Mouse (Mus musculus): ENCODE measurements at regions not wholly inside any gene's neighbourhood (a gene's known extent, or its start where the extent isn't known, plus 50 kb on each side); places are given as distances from the start of the nearest gene placed in this dataset.

DNA sequence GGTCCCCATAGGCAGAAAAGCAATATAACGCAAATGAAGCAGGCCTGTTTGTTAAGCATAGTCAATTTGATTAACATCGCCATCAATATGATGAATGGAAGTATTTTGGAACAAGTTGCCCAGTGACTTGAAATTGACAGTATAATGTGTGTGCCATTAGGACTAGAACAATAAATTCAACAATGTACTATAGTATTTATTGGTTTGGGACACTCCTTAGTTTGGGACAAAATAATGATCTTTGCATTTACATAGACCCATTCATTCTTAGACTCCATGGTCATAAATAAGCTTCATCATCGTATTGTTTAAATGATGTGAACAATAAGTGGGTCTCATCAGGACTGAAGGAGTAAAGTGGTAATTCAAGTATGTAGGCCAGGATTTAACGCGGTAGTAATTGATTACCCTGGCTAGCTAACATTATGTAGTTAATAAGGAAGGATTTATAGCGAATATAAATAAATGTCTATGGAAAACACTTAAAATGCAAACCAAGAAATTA, 2933.6 kb upstream of the 5930422O12Rik start:
- DNase-seq, result no peak

- no peak for DNase-seq
Observed at GRCm38 (mm10) chr8:30502164-30502563, 2926.3 kb upstream of the 5930422O12Rik start.

DNA sequence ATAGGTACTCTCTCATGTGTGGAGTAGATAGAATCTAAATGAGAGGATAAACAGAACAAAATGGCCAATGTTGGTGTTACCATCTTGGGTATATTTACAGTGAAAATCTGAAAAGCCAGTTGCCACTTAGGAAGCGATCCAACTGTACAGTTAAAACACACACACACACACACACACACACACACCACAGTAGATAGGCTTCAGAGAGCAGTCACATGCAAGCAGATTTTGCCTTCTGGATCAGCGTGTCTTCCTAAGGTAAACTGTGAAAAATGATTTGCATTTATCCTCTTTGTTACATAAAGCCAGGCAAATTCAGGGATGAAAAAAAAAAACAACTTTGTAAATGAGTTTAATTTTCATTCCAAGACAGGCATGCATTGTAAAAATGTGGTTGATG, 2917.2 kb upstream of the 5930422O12Rik start:
- no peak for DNase-seq

DNA sequence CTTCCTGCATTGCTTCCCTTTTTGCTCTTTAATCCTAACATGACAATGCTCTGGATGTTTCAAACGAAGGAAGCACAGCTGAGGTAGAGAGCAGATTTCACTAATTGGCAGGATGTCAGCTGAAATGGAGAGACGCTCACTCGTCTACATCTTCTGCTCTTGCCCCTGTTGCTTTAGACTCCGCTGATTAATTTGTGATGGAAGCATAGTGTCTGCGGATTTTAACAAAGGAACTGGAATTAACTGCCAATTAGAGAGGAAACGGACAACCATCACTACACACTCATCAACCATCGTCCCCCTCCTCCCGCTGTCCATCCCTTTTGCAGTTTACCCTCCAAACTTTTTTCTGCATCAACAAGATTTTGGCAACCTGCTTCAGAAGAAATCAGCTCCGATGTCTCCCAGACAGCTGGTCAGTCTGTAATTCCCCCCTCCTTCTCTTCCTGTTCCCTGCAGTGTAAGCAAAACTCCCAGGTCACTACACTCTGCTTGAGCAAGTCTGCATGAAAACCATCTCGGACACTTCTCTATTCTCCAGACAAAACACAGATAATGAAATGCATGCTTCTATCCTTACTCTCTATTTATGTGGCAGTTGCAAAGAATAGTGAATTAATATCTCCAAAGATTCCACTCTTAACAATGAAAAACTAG, 2905.6 kb upstream of the 5930422O12Rik start:
- no peak for DNase-seq

- DNase-seq, result no peak
Observed at GRCm38 (mm10) chr8:30532862-30533500, 2895.5 kb upstream of the 5930422O12Rik start.

DNA sequence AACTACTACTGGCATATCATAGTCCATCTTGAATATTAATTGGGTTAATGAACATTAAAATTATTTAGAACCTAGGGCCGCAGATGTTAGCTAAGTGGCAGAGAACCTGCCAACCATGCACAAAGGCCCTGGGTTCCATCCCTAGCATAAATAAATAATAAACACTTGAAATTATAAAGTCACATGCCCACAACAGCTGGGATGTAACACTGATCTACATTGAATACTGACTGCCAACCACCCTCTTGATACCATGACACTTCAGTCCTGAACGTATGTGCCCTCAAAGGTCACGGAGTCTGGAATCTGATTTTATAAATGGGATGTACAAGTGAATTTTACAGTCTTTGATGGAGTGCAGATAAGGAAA, 2895.0 kb upstream of the 5930422O12Rik start:
- no peak for DNase-seq

DNA sequence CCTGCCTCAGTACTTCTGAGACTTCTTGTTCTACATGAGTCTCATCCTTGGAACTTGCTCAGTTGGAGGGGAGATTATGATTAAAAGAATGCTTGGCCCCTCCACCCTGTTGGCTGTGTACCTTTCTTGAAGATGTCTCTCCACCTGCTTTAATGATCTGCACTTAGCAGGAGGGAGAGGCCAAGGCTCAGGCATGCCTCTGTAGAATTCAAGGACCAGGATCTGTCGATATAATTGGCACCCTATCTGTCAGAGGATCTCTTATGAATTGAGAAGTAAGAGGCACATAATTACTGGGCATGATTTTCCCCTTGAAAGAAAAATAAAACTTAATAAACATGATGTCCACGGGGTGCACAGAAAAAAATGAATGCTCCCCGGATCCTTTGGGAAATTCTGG, 2893.1 kb upstream of the 5930422O12Rik start:
- DNase-seq, result no peak

GRCm38 (mm10) chr8:30542196-30542595, 2886.3 kb upstream of the 5930422O12Rik start:
- DNase-seq, result no peak

DNA sequence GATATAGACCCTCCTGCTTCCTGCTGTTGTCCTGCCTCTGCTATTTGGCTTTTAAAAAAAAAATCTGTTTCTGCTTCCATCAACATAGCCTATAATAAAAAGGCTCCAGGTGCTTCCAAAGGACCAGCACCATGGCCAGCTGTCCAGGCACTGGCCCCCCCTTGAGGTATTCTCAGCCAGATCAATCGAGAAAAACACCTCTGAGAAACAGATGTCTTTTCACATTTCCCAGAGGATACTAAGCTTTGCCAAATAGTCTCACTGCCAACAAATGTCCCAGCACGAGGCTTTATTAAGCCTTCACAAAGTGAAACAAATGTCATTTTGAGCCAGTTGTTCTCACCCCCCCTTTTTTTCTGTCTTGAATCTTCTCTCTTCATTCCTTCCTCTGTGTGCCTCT, 2880.7 kb upstream of the 5930422O12Rik start:
- no peak for DNase-seq

DNA sequence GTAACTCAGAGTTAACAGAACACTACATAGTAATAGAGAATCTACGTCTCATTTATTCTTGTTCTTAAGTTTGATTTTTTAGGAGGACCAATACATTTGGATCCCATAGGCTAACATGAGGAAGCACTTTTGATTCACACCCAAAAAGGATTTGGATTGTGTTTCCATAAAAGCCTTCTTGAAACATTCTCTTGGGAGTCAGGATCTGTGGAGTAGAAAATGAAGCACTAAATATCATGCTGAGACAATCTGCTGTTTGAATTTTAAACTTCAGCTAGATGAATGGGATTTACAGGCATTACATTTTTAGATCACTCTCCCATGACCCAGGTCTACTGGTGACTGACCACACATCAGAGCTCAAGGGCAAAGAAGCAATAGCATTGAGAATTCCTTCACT, 2877.5 kb upstream of the 5930422O12Rik start:
- DNase-seq, result no peak

DNA sequence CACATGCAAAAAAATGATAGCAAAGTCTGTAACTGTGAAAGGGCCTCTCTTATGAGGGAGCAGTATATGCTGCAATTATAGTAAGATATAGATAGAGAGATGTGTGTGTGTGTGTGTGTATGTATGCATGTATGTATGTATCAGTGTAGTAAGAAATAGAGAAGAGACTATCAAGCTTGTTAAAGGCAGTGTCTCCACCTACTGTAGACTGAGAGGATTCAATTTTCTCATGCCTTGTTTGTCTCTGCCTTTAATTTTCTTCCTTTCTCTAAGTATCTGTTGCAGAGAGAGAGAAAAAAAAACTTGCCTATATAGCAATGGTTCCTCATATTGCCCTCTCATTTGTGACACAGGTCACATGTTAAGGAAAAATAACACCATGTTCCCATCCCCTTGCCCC, 2871.1 kb upstream of the 5930422O12Rik start:
- no peak for DNase-seq

DNA sequence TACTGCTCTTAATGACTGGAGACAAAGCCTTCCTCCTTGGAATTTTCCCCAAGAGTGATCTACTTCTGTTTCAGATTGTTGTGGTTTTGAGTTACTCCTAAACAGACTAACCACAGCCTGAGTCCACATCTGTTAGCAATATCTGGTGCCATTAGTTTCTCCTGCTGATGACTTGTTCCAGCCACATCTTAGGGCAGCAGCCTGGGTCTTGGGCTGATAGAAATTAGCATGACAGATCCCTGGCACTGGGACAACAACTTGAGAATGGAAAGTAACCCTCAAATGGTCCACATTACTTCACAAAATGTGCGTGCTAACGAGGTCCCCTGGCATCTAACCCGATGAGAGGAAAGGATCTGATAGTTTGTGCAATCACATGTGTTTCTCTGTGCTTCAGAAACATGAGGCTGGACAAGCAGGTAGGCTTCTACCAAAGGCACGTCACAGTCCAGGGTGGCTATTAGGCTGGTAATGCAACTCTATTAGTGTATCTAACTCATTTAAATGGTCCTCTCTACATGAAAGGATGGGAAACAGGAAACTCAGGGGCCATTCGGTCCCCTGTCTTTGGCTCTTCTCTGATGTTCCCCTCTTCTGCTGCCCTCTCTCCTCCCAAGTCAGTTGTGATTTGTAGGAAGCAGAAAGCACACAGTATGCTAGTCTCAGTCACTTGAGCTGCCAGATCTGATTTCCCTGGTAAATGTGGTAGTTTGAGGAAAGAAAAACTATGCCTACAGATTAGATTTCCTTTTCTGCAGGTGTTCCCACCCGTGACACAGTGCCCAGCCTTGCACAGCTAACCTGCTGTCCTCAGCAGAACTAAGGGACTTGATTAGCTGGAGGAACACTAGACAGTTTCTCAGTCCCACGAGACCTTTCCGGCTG, 2866.9 kb upstream of the 5930422O12Rik start:
- no peak for DNase-seq

DNA sequence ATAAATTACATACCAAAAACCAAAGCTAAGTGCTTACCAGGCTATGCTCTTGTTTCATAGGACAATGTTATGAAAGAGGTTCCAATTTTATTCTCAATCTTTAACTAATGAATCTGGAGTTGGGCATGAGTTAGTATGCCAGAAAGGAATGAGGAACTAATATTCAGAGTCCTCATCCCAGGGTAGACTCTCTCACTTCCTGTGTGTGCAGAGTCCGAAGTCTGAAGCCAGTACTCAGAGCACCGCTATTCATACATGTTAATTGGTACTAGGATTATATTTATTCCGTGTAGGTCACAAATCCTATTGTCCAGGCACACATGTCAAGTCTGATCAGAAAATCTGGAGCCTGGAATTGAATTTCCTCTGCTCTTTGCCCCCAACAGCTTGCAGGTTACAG, 2858.7 kb upstream of the 5930422O12Rik start:
- no peak for DNase-seq

GRCm38 (mm10) chr8:30570547-30570946, 2858.0 kb upstream of the 5930422O12Rik start:
- DNase-seq, result no peak

GRCm38 (mm10) chr8:30587508-30587907, 2841.0 kb upstream of the 5930422O12Rik start:
- no peak for DNase-seq

DNA sequence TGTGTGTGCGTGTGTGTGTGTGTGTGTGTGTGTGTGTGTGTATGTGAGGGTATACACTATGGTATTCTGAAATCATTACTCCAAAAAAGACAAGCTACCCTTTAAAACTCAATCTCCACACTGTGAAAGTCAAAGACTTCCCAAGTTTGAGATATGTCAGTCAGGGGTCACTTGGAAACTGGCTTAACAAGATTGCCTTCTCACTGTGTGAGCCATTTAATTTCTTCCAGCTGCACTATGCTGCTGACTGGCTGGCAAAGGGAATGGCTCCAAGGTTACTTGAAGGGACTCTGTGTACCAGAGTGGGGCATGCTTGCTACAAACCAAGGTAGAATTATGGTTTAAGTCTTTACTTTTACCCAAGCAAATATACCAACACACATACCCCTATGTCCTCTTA, 2826.1 kb upstream of the 5930422O12Rik start:
- DNase-seq, result no peak

GRCm38 (mm10) chr8:30630332-30630731, 2798.2 kb upstream of the 5930422O12Rik start:
- DNase-seq, result no peak

- peak; percentile 64 for DNase-seq
Observed at GRCm38 (mm10) chr8:30636791-30637190, 2791.7 kb upstream of the 5930422O12Rik start.

DNA sequence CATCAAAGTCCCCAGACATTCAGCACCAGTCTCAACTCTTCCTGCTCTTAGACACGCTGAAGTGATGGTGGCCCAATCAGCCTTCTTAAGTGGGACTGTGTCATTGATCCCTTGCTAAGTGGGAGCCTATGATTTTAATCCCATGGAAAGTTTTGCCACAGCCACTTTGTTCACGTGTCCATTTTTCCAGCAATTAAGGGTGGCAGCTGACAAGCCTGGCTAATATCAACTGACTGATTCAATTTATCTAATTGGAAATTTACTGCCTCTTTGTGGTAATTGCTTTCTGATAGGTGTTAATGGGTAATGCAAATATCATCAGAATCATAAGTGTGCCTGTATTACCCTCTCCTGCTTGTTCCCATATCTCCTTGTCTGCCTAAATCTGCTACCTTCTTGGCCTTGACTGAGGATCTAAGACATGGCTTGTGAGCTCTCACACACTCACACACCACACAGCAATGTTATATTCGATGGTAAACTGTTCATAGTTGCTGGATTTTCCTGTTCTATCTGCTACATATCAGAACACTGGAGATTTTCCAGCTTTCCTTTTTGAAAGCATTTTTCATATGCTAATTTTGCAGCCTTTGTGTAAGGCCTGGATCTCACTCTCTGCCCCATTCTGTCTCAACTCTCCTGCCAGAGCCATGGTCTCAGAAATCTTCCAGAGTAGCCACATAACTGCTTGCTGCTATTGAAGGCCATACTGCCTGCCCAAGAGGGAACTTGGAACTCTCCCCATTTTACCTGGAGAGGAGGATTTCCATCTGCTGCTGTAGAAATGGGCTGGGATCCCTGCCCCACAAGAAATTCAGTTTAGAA, 2785.4 kb upstream of the 5930422O12Rik start:
- DNase-seq, result peak; percentile 63

DNA sequence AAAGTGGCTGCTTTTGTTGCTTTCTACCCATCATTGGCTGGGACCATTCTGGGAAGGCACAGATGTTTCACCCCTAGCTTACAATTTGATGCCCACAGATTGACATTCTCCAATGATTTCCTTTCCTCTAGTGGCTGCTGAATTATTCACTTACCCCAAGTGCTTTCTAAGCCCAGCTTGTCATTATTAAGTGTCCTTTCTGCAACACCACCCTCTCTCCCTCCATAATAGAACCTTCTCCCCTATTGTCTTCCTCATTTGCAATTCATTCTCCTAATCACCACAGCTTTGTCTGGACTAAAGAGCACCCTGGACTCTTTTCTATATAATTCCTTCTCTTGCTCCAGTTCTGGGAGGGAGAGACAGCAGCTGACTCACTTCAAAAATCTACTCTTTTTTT, 2780.0 kb upstream of the 5930422O12Rik start:
- no peak for DNase-seq

GRCm38 (mm10) chr8:30655749-30656241, 2772.7 kb upstream of the 5930422O12Rik start:
- no peak for DNase-seq

DNA sequence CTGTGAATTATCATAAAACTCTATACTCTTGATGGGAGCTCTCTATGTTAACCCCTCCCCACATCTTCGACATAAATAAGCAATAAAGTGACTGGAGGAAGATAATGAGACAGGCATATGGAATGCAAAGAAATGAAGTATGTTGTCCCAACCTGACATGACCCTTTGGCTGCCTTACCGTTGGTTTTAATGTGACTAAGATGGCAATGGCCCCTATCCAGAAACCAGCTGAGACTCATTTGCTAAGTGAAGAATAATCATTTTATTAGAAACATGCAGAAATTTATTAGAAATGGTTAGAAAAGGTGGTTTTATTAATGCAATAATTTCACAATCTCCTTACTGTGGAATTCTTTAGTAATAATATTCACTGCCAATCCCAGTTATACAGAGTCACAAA, 2767.2 kb upstream of the 5930422O12Rik start:
- no peak for DNase-seq

- no peak for DNase-seq
Observed at GRCm38 (mm10) chr8:30669451-30669850, 2759.1 kb upstream of the 5930422O12Rik start.

All from cerebellum, adult 11-12 months (tissue).